Mouse (Mus musculus): ENCODE data around the gene Rnf10. TPM values are rescaled to one million over a fixed set of nuclear protein-coding genes. Genes with fewer than 3 reads are reported as not detected.

The Rnf10 gene
- polyA plus RNA-seq, 1 experiment from 2014 or later: 120 TPM

DNA sequence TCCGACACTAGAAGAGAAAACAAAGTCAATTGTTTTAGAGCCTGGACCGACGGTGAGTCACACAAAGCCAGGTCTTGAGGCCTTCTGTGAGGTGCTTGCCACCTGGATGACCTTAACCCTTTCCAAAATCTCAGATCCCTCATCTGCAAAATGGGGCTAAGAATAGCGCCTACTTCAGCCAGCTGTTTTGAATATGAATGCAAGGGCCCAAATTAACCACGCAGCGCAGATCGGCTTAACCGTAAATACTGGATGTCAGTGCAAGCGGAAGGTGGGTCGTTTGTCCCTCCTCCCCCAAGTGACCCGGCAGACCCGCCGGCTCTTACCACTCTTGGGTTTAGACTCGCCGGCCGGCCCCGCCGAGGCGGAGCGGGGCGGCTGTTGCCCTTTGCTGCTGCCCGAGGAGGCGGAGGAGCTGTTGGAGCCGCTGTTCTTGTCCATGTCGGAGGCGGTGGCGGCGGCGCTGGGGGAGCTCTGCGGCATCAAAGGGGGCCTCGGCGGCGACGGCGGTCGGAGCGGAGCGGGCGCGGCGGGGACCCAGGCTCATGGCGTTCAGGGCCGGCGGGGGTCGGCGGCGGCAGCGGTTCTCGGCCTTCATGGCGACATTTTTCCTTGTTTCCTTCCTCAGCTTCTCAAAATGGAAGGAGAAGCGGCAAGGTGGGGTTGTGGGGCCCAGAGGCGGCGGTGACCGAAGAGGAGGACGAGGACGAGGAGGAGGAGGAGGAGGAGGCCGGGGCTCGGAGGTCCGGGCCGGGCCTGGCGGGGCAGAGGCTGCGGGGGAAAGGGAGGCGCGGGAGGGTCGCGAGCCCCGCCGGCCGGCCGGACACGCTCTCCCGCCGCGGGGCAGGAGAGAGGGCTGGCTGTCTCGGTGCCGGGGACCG is 527 bp downstream of the Rnf10 start:
- WGBS: under 1% methylated on average over 74 of the region's 77 CpGs
- Histone ChIP-seq H3K4me3 (replicated peaks; ENCODE audit: low read depth, low read length) (peak overlapping the region; percentile 99), H3K4me2 (ENCODE audit: low read length) (peak overlapping the region; percentile 80), H3K27me3 (ENCODE audit: insufficient read depth, low read length) (no peaks in the 10 kb centered on the region), H3K36me3 (ENCODE audit: insufficient read depth, low read length) (no peaks in the 10 kb centered on the region), H3K4me1 (replicated peaks; ENCODE audit: insufficient read depth, low read length) (peaks cover 15% of the 10 kb centered on the region), H3K9me3 (replicated peaks; ENCODE audit: low read length) (no peaks in the 10 kb centered on the region), H3K27ac (peak overlapping the region; percentile 87), H3K9ac (ENCODE audit: low read depth, low read length) (peak overlapping the region; percentile 99)
- peak; percentile 62 for DNase-seq (ENCODE audit: low spot score)
- peak; percentile 15 for ATAC-seq (replicated peaks; ENCODE audit: low FRiP score, low read depth)
- no peak for TF ChIP-seq CTCF (IDR thresholded peaks at IDR 0.05; ENCODE audit: low read depth)

DNA sequence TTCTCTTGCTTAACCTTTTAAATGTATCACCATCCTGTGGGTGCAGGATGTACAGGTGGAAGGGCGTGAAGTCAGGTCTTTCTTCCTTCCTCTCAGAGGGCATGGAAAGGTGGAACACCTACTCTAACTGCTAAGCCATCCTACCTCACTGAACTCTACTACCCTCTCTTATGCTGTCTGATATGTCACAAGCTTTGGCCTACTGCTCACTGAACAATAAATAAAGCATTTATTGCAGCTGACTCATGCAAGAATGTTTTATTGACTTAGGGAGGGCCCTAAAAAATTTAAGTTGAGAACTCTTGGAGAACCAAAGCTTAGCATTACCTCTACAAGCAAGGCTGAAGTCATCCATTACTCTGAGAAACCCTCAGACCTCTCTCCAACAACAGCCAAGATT is 2.7 kb downstream of the Rnf10 start:
- H3K9ac ChIP-seq (ENCODE audit: low read depth, low read length): no peak overlapping the region
- TF ChIP-seq CTCF (IDR thresholded peaks at IDR 0.05; ENCODE audit: low read depth): no peak
- H3K27ac ChIP-seq: no peak overlapping the region
- ATAC-seq (replicated peaks; ENCODE audit: low FRiP score, low read depth) (no peak), DNase-seq (ENCODE audit: low spot score) (peak; percentile 20)
- H3K36me3 ChIP-seq (ENCODE audit: insufficient read depth, low read length): no peaks in the 10 kb centered on the region
- H3K4me1 ChIP-seq (replicated peaks; ENCODE audit: insufficient read depth, low read length): peaks cover 15% of the 10 kb centered on the region
- no peaks in the 10 kb centered on the region for H3K27me3 ChIP-seq (ENCODE audit: insufficient read depth, low read length)
- peak overlapping the region; percentile 80 for H3K4me2 ChIP-seq (ENCODE audit: low read length)
- WGBS: 94% methylated on average over 1 of the region's 1 CpGs
- no peaks in the 10 kb centered on the region for H3K9me3 ChIP-seq (replicated peaks; ENCODE audit: low read length)
- no peak overlapping the region for H3K4me3 ChIP-seq (replicated peaks; ENCODE audit: low read depth, low read length)

DNA sequence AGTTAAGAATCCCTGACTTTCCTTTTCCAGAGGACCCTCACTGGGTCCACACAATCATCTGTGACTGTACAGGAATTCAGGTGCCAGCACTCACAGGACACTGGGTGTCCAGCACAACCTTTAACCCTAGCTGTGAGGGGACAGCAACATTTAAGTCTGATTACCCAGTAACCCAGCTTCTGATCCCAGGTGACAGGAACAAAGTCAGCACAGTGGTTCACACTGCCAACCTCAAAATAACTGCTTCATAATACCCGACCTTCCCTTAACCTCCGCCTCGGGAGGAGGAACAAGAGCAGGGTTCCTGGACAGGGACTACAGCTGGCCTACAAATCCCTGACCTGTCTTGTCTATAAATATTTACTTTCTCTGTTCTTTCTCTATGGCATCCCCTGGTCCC is 4.4 kb downstream of the Rnf10 start:
- DNase-seq (ENCODE audit: low spot score): no peak
- Histone ChIP-seq H3K4me1 (replicated peaks; ENCODE audit: insufficient read depth, low read length) (peaks cover 15% of the 10 kb centered on the region), H3K27ac (0 out of 2 replicates have a peak overlapping the region, but pooled peaks have one; percentile 5), H3K4me3 (replicated peaks; ENCODE audit: low read depth, low read length) (no peak overlapping the region), H3K4me2 (ENCODE audit: low read length) (no peak overlapping the region), H3K27me3 (ENCODE audit: insufficient read depth, low read length) (no peaks in the 10 kb centered on the region), H3K9me3 (replicated peaks; ENCODE audit: low read length) (no peaks in the 10 kb centered on the region), H3K9ac (ENCODE audit: low read depth, low read length) (no peak overlapping the region), H3K36me3 (ENCODE audit: insufficient read depth, low read length) (no peaks in the 10 kb centered on the region)
- no peak for TF ChIP-seq CTCF (IDR thresholded peaks at IDR 0.05; ENCODE audit: low read depth)
- no peak for ATAC-seq (replicated peaks; ENCODE audit: low FRiP score, low read depth)
- WGBS: 46% methylated on average over 3 of the region's 3 CpGs

DNA sequence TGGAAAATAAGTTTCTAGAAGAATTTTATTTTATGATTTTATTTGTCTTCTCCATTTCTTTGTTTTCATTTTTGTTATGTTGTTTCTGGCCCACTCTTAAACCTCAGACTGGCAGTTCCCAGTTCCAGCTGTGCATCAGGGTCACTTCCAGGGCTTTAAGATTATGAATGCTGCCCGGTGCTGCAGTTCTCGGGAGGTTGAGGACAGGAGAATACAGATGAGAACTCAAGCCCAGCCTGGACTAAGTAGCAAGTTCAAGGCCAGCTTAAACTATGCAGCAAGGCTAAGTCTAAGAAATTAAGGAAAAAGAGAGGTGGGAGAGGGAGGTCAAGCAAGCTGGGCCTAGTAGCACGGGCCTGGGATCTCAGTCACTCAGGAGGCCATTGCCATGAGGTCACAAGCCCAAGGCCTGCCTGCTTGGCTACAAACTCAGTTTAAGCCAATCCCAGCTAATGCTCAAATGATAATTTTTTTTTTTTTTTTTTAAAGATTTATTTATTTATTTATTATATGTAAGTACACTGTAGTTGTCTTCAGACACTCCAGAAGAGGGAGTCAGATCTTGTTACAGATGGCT is 5.1 kb downstream of the Rnf10 start:
- 0 out of 2 replicates have a peak, but pooled peaks cover 4% of the 10 kb centered on the region for H3K36me3 ChIP-seq (ENCODE audit: insufficient read depth, low read length)
- peak overlapping the region; percentile 38; the same call in 1 of the 2 replicates for H3K27ac ChIP-seq
- TF ChIP-seq CTCF (IDR thresholded peaks at IDR 0.05; ENCODE audit: low read depth): no peak
- no peak overlapping the region for H3K4me2 ChIP-seq (ENCODE audit: low read length)
- no peak for DNase-seq (ENCODE audit: low spot score)
- WGBS: 72% methylated on average over 3 of the region's 3 CpGs
- H3K27me3 ChIP-seq (ENCODE audit: insufficient read depth, low read length): no peaks in the 10 kb centered on the region
- ATAC-seq (replicated peaks; ENCODE audit: low FRiP score, low read depth): no peak
- peaks cover 15% of the 10 kb centered on the region for H3K4me1 ChIP-seq (replicated peaks; ENCODE audit: insufficient read depth, low read length)
- no peak overlapping the region for H3K9ac ChIP-seq (ENCODE audit: low read depth, low read length)
- no peak overlapping the region for H3K4me3 ChIP-seq (replicated peaks; ENCODE audit: low read depth, low read length)
- H3K9me3 ChIP-seq (replicated peaks; ENCODE audit: low read length): no peaks in the 10 kb centered on the region

DNA sequence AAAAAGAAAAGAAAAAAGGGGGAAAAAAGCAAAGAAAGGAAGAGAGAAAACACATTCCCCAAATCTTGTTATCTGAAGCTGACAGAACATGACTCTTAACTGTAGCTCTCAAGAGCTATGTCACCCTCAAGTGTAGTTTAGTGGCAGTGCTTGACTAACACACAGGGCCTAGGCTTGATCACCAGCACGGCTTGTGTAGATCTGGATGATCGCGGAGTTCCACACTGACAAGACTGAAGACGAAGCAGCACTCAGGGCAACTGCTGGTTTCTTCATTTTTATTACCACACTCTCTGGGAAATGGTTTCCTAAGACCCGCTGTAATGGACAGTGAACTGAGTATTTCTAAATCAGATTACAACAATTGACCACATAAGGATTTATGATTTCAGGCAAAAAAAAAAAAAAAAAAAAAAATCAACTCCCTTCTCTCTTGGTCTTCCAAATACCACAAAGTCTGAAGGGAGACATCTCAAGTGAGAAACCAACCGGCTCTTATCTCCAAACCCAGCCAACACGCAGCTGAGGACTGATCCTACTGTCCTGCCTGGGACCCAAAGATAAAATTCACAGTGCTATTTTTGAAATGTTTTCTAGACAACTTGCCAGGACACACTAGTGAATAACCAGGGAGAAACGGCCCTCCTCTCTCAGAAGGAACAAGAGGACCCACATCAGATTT is 5.8 kb downstream of the Rnf10 start:
- Histone ChIP-seq H3K4me3 (replicated peaks; ENCODE audit: low read depth, low read length) (no peak overlapping the region), H3K9me3 (replicated peaks; ENCODE audit: low read length) (no peaks in the 10 kb centered on the region), H3K4me2 (ENCODE audit: low read length) (no peak overlapping the region), H3K27ac (no peak overlapping the region), H3K9ac (ENCODE audit: low read depth, low read length) (no peak overlapping the region), H3K27me3 (ENCODE audit: insufficient read depth, low read length) (no peaks in the 10 kb centered on the region), H3K36me3 (ENCODE audit: insufficient read depth, low read length) (0 out of 2 replicates have a peak, but pooled peaks cover 4% of the 10 kb centered on the region), H3K4me1 (replicated peaks; ENCODE audit: insufficient read depth, low read length) (peaks cover 15% of the 10 kb centered on the region)
- no peak for DNase-seq (ENCODE audit: low spot score)
- ATAC-seq (replicated peaks; ENCODE audit: low FRiP score, low read depth): no peak
- 79% methylated on average over 8 of the region's 8 CpGs for WGBS
- no peak for TF ChIP-seq CTCF (IDR thresholded peaks at IDR 0.05; ENCODE audit: low read depth)

DNA sequence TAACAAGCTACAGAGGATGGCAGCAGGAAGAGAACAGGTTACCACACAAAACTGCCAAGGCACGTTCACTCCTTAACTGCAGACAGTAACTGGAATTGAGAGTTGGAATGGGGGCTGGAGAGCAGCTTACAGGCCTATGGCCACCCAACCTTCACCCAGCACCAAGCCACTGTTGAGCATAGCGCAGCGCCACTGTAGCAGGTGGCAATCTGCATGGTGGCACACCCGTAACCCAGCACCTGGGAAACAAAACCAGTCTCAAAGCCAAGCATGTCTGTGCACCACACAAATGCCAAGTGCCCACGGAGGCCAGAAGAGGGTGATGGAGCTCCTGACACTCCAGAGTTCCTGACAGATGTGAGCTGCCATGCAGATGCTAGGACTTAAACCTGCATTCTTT is 6.4 kb downstream of the Rnf10 start:
- no peaks in the 10 kb centered on the region for H3K9me3 ChIP-seq (replicated peaks; ENCODE audit: low read length)
- no peak overlapping the region for H3K9ac ChIP-seq (ENCODE audit: low read depth, low read length)
- no peak for TF ChIP-seq CTCF (IDR thresholded peaks at IDR 0.05; ENCODE audit: low read depth)
- ATAC-seq (replicated peaks; ENCODE audit: low FRiP score, low read depth) (no peak), DNase-seq (ENCODE audit: low spot score) (no peak)
- H3K4me1 ChIP-seq (replicated peaks; ENCODE audit: insufficient read depth, low read length): peaks cover 14% of the 10 kb centered on the region
- no peak overlapping the region for H3K4me3 ChIP-seq (replicated peaks; ENCODE audit: low read depth, low read length)
- no peaks in the 10 kb centered on the region for H3K27me3 ChIP-seq (ENCODE audit: insufficient read depth, low read length)
- H3K27ac ChIP-seq: no peak overlapping the region
- 89% methylated on average over 5 of the region's 5 CpGs for WGBS
- H3K4me2 ChIP-seq (ENCODE audit: low read length): no peak overlapping the region
- 0 out of 2 replicates have a peak, but pooled peaks cover 4% of the 10 kb centered on the region for H3K36me3 ChIP-seq (ENCODE audit: insufficient read depth, low read length)

Measured in kidney, postnatal 0 days (tissue).